Mouse (Mus musculus) limb, embryonic 10.5 days (tissue): Measurements from ENCODE around the gene Slc22a20. TPM values are rescaled to one million over a fixed set of nuclear protein-coding genes. Genes with fewer than 3 reads are reported as not detected.
A peak's percentile ranks its signal among the peaks of the same experiment; 100 is the strongest.

Source experiments
- DNase-seq: peaks from one replicate; pipeline ENCODE4 v3.0.0-alpha.2; 2017; ENCODE audit warnings: low spot score
- H3K27ac ChIP-seq: fragments of 300-500 bp; sonication (generic); 2 replicates; pipeline ENCODE4 v1.5.1; 2016; ENCODE audit warnings: mild to moderate bottlenecking
- H3K27me3 ChIP-seq: fragments of 300-500 bp; sonication (generic); 2 replicates; pipeline ENCODE4 v1.6.1; 2016; ENCODE audit warnings: low read depth, mild to moderate bottlenecking; ENCODE audit not compliant: poor library complexity, severe bottlenecking
- H3K36me3 ChIP-seq: fragments of 300-500 bp; sonication (generic); 2 replicates; pipeline ENCODE4 v1.6.1; 2016; ENCODE audit warnings: mild to moderate bottlenecking, moderate library complexity
- H3K4me1 ChIP-seq: fragments of 300-500 bp; sonication (generic); 2 replicates; pipeline ENCODE4 v1.6.1; 2016
- H3K4me3 ChIP-seq: fragments of 300-500 bp; sonication (generic); 2 replicates; pipeline ENCODE4 v1.5.1; 2016; ENCODE audit warnings: mild to moderate bottlenecking, moderate library complexity
- H3K9me3 ChIP-seq: fragments of 300-500 bp; sonication (generic); replicated peaks from 2 replicates; pipeline ENCODE4 v1.6.1; 2016; ENCODE audit warnings: mild to moderate bottlenecking
- WGBS: fragments of 180-500 bp; shearing (Covaris S2); methylation state at CpG from one replicate; pipeline ENCODE4 v1.1.7; 2016; 5-methylcytosine and 5-hydroxymethylcytosine counted together
- polyA plus RNA-seq: library from polyadenylated mRNA; unstranded; fragments of >200 nt; fragmentation: Nextera tagmentation; extraction: Ambion mirVana; gene quantifications from 2 replicates; pipeline ENCODE4 v1.2.1, GENCODE M21; 2016

The Slc22a20 gene
- polyA plus RNA-seq, 1 experiment from 2014 or later = not detected

DNA sequence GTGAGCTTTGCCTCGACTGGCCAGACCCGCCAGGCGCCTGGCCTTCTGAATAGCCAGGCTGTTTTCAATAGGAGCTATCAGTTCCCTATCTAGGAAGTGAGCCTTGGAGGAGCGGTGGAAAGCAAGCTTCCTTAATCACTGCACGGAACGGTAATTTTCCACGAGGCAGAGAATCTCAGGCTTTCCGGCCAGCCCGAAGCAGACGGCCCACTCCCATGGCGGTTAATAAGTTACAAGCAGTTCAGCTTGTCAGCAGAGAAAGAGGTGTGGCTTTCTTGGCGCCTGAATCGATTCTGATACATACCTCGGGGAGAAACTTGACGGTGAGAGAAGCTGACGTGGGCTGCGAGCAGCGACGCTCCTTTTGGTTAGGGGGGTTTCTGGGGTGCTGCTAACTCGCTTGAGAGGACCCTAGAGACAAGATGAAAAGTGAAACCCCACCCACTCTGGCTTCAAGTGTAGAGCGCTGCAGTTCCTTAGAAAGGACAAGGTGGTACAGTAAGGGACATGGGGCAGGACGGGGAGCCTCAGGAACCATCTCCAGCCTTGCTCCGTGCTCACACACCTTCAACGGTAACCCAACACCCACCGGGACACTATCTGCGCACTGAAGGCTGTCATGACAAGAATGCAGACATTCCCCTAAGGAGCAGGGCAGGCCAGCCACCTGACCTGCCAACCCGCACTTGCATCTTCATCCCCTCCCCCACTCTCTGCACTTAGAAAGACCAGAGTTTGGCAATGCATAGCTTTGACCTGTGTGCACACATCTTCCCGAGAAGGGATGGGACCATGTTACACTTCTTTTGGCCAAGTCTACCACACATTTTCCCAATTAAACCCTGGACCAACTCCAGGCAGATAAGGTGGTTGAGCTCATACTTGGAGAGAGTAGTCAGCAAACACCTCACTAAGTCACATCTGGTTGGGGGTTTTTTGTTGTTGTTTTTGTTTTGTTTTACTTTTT is 30.0 kb downstream of the Slc22a20 start:
- Histone ChIP-seq H3K27me3 (no peaks in the 10 kb centered on the region), H3K36me3 (peaks cover 97% of the 10 kb centered on the region), H3K9me3 (no peaks in the 10 kb centered on the region), H3K4me1 (peaks cover 18% of the 10 kb centered on the region), H3K4me3 (no peak overlapping the region), H3K27ac (no peak overlapping the region)
- 87% methylated on average over 28 of the region's 28 CpGs for WGBS
- no peak for DNase-seq

DNA sequence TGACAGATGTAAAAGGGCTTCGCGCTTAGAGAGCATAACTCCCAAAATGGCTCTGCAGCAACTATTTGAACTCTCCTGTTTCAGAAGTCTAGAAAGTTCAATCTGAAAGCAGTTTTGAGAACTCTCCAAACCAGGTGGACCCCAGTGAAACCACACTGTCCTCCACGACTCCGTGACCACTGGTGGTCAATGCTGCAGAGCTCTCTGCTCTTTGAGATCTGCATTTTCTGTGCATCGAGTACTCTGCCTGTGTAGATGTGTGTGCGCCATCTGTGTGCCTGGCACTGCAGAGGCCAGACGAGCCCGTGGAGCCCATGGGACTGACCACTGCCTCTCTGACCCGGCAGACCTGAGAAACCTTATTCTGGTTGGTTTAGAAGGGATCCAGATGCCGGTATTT is 31.0 kb downstream of the Slc22a20 start:
- Histone ChIP-seq H3K36me3 (peaks cover 97% of the 10 kb centered on the region), H3K27me3 (no peaks in the 10 kb centered on the region), H3K27ac (no peak overlapping the region), H3K4me3 (no peak overlapping the region), H3K9me3 (no peaks in the 10 kb centered on the region), H3K4me1 (peaks cover 18% of the 10 kb centered on the region)
- DNase-seq = no peak
- 92% methylated on average over 10 of the region's 10 CpGs for WGBS

DNA sequence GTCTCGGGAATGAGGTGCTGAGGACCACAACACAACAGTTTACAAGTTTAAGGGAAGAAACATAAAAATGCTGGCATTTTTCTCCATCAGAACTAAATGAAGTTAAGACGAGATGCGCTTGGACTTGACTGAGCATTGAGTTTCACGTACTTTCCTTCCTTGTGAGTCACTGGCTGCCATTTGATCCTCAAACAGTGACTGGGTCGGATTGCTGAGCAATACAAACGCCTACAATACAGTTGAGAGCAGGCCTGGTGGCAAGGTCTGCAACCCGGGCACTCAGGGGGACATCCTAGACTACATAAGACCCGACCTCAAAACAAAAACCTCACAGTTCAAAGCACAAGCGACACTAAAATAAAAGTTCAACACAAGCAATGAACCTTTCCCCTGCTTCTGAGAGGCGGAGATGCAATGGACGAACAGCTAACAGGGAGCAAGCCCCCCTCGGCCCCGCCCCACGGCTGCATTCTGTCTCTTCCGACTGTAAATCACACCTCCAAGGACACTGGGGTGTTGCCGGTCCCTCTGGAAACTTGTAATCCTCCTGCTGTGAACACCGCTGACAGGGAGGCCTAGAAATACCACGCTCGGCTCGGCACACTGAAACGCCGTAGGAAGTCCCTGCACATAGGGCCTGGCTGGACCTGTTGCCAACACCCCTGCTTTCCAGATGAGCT is 31.8 kb downstream of the Slc22a20 start:
- Histone ChIP-seq H3K4me3 (no peak overlapping the region), H3K27me3 (no peaks in the 10 kb centered on the region), H3K9me3 (no peaks in the 10 kb centered on the region), H3K27ac (no peak overlapping the region), H3K36me3 (peaks cover 97% of the 10 kb centered on the region), H3K4me1 (peaks cover 18% of the 10 kb centered on the region)
- DNase-seq = no peak
- WGBS = 81% methylated on average over 22 of the region's 22 CpGs

DNA sequence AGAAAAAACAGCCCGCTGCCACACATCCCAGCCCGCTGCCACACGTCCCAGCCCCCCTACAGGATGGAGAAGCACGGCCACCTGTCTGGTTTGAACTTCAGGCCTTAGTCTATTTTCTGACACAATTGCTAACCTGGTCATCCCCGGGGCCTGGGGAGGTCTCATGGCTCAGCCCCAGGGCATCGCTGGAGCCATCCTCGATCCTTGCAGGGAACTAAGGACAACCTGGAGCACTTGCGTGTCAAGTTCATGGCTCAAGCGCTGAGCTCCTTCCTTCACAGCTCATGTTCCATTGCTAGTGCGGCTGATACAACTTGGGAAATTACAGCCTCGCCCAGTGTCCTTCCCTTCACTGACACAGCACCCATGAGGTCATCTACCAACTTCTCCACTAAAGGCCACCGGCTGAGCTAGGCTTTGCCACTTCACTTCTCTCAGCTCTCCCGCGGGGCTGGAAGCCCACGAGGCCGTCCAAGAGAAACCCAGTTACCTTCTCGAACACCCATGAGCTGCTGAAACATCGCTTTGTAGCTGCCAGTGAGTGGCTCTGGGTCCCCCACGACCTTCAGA is 32.7 kb downstream of the Slc22a20 start:
- Histone ChIP-seq H3K27me3 (no peaks in the 10 kb centered on the region), H3K9me3 (no peaks in the 10 kb centered on the region), H3K36me3 (peaks cover 97% of the 10 kb centered on the region), H3K4me1 (peaks cover 18% of the 10 kb centered on the region), H3K27ac (0 out of 2 replicates have a peak overlapping the region, but pooled peaks have one; percentile 53), H3K4me3 (no peak overlapping the region)
- 94% methylated on average over 19 of the region's 19 CpGs for WGBS
- no peak for DNase-seq

DNA sequence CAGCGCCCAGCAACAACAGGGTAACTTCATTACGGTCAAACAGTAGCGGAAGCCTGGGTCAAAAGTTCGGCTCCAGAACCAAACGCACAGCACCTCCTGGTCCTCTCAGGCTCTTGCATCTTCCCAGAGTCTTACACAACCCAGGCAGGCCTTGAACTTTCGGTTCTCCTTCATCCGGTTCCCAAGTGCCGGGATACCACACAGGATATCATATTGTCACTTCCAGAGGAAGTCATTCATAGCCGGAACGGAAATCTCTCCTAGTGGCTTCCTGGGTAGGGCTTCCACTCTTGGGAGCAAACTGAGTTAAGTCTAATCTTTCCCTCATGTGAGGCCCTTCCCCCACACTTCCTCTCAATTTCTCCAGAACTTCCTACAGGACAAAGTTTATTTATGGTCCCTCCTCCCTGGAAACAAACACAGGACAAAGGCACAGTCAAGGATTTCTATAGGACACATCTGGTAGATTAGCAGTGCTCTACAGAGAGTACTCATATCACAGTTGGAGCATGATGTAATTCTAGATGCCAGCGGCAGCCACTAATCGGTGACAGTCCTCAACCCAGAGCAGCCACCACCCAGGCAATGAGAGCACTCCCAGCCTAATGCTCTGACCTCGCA is 33.8 kb downstream of the Slc22a20 start:
- WGBS = 88% methylated on average over 13 of the region's 13 CpGs
- Histone ChIP-seq H3K27ac (peak overlapping the region; percentile 53), H3K27me3 (no peaks in the 10 kb centered on the region), H3K4me3 (no peak overlapping the region), H3K9me3 (no peaks in the 10 kb centered on the region), H3K36me3 (peaks cover 97% of the 10 kb centered on the region), H3K4me1 (peaks cover 18% of the 10 kb centered on the region)
- DNase-seq = no peak

DNA sequence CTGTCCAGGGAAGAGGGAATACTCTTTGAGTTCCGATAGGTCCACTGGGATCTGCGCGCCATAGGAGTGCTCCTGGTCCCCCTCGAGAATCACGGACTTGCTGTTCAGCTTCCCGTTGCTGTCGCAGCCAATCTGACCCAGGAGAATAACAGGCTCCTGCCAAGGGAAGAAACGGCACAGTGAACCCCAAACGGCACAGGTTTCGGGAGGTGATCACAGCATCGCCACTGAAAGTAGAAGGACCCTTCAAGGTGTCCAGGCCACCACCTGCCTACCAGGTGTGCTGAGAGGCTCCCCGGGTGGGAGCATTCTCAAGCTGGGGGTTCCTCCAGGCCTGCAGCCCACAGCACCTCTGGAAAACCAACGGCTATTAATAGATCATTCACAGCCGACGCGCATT is 34.3 kb downstream of the Slc22a20 start:
- Histone ChIP-seq H3K27ac (no peak overlapping the region), H3K9me3 (no peaks in the 10 kb centered on the region), H3K4me3 (no peak overlapping the region), H3K36me3 (peaks cover 98% of the 10 kb centered on the region), H3K27me3 (no peaks in the 10 kb centered on the region), H3K4me1 (peaks cover 18% of the 10 kb centered on the region)
- no peak for DNase-seq
- 92% methylated on average over 16 of the region's 16 CpGs for WGBS

DNA sequence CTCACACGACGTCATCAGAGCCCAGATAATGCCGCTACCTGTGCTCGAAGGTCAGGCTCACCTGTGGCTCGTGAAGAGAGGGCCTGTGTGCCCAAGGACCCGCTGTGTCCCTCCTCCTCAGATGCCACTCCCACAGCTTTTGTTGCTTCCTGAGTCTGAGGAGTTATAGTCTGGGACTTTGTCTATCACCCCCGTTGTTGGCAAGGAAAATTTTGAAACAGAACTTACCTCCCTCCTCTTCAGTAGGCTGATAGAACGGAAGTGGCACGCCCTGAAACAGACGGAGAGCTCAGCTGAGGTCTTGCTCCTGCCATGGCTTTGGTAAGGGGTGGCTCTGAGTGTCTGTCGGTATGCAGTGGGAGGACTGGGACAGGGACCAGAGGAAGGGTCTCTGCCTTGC is 35.7 kb downstream of the Slc22a20 start:
- Histone ChIP-seq H3K27ac (no peak overlapping the region), H3K27me3 (no peaks in the 10 kb centered on the region), H3K36me3 (peaks cover 100% of the 10 kb centered on the region), H3K9me3 (no peaks in the 10 kb centered on the region), H3K4me3 (no peak overlapping the region), H3K4me1 (peaks cover 21% of the 10 kb centered on the region)
- DNase-seq = no peak
- WGBS = 96% methylated on average over 11 of the region's 11 CpGs

DNA sequence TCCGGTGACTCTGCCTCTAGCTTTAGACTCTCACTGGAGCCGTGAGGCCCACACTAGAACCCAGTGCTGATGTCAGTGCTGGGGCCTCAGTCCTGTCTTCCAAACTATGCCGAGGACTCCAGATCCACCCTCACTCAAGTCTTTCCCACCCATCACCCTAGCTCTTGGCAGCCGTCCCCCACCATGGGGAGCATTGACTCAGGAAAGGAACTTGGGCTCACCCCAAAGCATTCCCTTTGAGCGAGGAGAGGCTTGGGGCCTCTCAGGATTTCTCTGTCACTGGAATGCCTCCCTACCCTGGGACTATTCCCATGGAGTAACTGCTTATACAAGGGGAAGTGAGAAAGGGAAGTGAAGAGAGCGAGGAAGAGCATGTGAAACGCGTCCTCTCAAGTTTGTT is 40.1 kb downstream of the Slc22a20 start:
- no peaks in the 10 kb centered on the region for H3K27me3 ChIP-seq
- DNase-seq = no peak
- no peaks in the 10 kb centered on the region for H3K9me3 ChIP-seq
- H3K36me3 ChIP-seq = peaks cover 99% of the 10 kb centered on the region
- peaks cover 11% of the 10 kb centered on the region for H3K4me1 ChIP-seq
- no peak overlapping the region for H3K27ac ChIP-seq
- no peak overlapping the region for H3K4me3 ChIP-seq
- 89% methylated on average over 8 of the region's 8 CpGs for WGBS

DNA sequence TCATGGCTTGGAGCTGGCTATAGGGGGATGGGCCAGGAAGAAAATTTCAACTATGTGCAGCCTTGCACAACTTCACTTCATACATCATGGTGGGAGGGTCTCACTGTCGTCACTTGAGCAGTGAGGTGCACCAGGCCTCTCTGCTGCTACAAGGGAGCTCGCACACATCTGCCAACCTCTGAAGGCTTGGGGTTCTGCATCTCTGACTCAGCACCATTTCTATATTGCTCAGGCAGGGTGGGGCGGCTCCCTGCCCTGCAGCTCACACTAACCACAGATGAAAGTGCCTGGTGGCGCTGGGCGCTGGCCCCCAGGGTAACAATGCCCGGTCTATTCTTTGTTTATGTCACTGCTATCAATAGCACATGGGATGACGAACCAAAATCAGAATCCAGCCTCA is 40.9 kb downstream of the Slc22a20 start:
- Histone ChIP-seq H3K36me3 (peaks cover 98% of the 10 kb centered on the region), H3K4me1 (peaks cover 11% of the 10 kb centered on the region), H3K9me3 (no peaks in the 10 kb centered on the region), H3K27ac (peak overlapping the region; percentile 42; the same call in 1 of the 2 replicates), H3K27me3 (no peaks in the 10 kb centered on the region), H3K4me3 (no peak overlapping the region)
- 77% methylated on average over 7 of the region's 7 CpGs for WGBS
- no peak for DNase-seq

DNA sequence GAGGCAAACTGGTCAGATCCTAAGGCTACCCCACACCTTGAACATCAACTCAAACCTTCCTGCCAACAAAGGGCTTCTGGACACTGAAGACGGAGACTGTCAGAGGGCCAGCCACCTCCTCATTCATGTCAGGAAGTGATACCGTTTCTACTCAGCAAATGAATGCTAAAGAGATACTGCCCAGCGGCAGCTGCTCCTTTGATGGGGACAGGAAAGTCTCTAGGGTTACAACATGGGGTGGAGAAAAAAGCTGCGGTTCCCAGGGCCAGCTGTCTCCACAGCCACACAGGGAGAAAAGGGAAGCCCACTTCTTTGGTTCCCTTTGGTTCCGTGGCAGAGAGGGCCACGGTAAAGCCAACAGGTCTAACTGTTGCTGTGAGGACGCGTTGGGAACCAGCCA is 41.8 kb downstream of the Slc22a20 start:
- Histone ChIP-seq H3K4me1 (peaks cover 11% of the 10 kb centered on the region), H3K9me3 (no peaks in the 10 kb centered on the region), H3K4me3 (no peak overlapping the region), H3K36me3 (peaks cover 98% of the 10 kb centered on the region), H3K27me3 (no peaks in the 10 kb centered on the region), H3K27ac (0 out of 2 replicates have a peak overlapping the region, but pooled peaks have one; percentile 25)
- 83% methylated on average over 8 of the region's 8 CpGs for WGBS
- no peak for DNase-seq

DNA sequence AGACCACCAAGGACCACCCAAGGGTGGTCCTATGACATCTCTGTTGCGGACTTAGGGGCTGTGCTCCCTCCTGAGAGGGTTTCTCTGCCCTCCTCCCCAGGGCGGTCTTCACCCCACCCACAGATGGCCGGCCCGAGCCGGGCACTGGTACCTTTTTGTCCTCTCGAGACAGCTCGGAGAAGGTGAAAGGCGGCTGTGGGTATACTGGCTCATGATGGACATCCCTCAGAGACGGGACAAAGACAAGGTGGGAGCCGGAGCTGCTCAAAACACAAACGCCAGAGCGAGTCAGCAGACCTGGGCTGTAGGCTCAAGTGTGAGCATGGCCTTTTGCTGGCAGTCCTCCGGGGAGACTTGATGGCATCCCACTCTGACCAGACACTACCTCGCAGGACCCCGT is 42.5 kb downstream of the Slc22a20 start:
- WGBS = 95% methylated on average over 15 of the region's 15 CpGs
- peaks cover 11% of the 10 kb centered on the region for H3K4me1 ChIP-seq
- no peaks in the 10 kb centered on the region for H3K9me3 ChIP-seq
- no peak overlapping the region for H3K4me3 ChIP-seq
- H3K27ac ChIP-seq = no peak overlapping the region
- H3K27me3 ChIP-seq = no peaks in the 10 kb centered on the region
- no peak for DNase-seq
- peaks cover 95% of the 10 kb centered on the region for H3K36me3 ChIP-seq

DNA sequence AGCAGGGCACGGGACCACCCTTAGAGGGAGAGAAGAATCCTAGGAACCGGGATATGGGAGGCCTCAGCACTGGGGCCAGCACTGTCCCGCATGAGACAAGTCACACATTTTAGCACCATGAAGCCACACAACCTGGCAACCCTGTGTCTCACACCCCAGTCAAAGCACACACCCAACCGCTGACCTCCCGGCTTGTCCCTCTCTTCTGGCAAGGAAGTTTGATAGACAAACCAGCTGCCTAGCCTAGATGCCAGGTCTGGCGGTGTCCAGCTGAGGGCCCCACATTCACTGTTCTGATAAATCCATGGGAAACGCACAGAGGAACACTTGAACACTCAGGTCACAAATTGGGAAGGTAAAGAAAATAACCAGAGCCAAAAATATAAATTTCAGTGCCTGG is 43.4 kb downstream of the Slc22a20 start:
- peaks cover 87% of the 10 kb centered on the region for H3K36me3 ChIP-seq
- 92% methylated on average over 7 of the region's 7 CpGs for WGBS
- H3K27me3 ChIP-seq = no peaks in the 10 kb centered on the region
- H3K4me1 ChIP-seq = peaks cover 17% of the 10 kb centered on the region
- no peak overlapping the region for H3K27ac ChIP-seq
- H3K9me3 ChIP-seq = no peaks in the 10 kb centered on the region
- no peak for DNase-seq
- no peak overlapping the region for H3K4me3 ChIP-seq
